Mouse (Mus musculus): ENCODE results near the gene Mvb12a.

DNA sequence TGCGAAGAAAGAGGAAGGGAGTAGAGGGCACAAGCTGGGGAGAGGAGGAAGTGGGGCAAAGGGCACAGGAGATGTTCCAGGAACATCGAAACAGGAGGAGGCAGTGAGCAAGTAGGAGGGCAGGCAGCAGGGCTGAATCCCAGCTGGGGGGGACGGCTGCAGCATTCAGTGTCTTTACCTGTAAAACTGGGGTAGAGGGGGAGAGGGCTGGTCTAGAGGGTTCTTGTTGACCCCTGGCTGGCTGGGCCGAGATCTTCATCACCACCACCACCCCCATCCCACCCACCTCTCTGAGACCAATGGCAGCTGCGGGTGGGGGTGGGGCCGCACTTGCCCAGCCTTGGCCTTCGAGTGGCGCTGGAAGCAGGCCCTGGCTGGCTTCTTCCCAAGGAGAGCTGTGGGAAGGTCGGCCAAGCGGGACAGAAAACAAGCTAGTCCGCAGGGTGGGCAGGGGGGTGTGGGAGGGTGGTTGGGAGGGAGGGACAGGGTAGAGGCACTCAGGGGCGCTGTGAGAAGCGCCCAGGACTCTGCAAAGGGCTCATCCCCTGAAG, 25.7 kb downstream of the Mvb12a start, which contains the start of gene Slc27a1:
- TF ChIP-seq CTCF (IDR thresholded peaks at IDR 0.05; ENCODE audit: extremely low read depth, insufficient read length, insufficient replicate concordance, low read depth, low read length) = no peak
- no peak for TF ChIP-seq POLR2A (IDR thresholded peaks at IDR 0.05; ENCODE audit: low read depth, low read length)
